Mouse (Mus musculus): ENCODE results near the gene Tmed11. TPM values are rescaled to one million over a fixed set of nuclear protein-coding genes. Genes with fewer than 3 reads are reported as not detected.
"Not testable (repeated sequence)": the region's sequence is repeated elsewhere in the genome, so short reads cannot be mapped to it uniquely, and the experiment has no call there.

Tmed11 gene
- polyA plus RNA-seq, 1 experiment, result not detected

- Histone ChIP-seq H3K79me3 (ENCODE audit: low read depth) (no peaks in the 10 kb centered on the region), H3ac (ENCODE audit: control insufficient read depth, insufficient read length, low read depth) (no peak within 1 kb of the TSS), H3K79me2 (ENCODE audit: control insufficient read depth, insufficient read depth) (no peaks in the 10 kb centered on the region), H3K27me3 (ENCODE audit: control insufficient read depth, insufficient read depth, insufficient read length) (no peaks in the 10 kb centered on the region), H3K36me3 (ENCODE audit: control insufficient read depth, insufficient read depth) (no peaks in the 10 kb centered on the region), H3K4me3 (ENCODE audit: insufficient read depth, poor library complexity, severe bottlenecking) (no peak within 1 kb of the TSS)
- TF ChIP-seq MAX (IDR thresholded peaks at IDR 0.05) (no peak), FOSL1 (IDR thresholded peaks at IDR 0.05; ENCODE audit: insufficient read depth, low read length, poor library complexity, severe bottlenecking) (no peak), CTCF (IDR thresholded peaks at IDR 0.05; ENCODE audit: control insufficient read depth, insufficient read depth, insufficient read length) (no peak), CEBPB (IDR thresholded peaks at IDR 0.05; ENCODE audit: low read depth) (no peak), MYOD1 (IDR thresholded peaks at IDR 0.05; ENCODE audit: control insufficient read depth, insufficient read length, low read depth) (no peak), USF1 (IDR thresholded peaks at IDR 0.05; ENCODE audit: low read depth) (no peak), MYOG (IDR thresholded peaks at IDR 0.05; ENCODE audit: control insufficient read depth, extremely low read depth, insufficient read length) (no peak)
Observed at GRCm38 (mm10) chr5:108774630-108775306, 20.4 kb downstream of the Tmed11 start, which contains the start of gene Rnf212. Rnf212 (minus strand) TSS chr5:108774982.

GRCm38 (mm10) chr5:108760002-108760401, 35.2 kb downstream of the Tmed11 start:
- Histone ChIP-seq H3K79me3 (ENCODE audit: low read depth) (no peaks in the 10 kb centered on the region), H3K27me3 (ENCODE audit: control insufficient read depth, insufficient read depth, insufficient read length) (no peaks in the 10 kb centered on the region), H3ac (ENCODE audit: control insufficient read depth, insufficient read length, low read depth) (no peak overlapping the region), H3K4me3 (ENCODE audit: insufficient read depth, poor library complexity, severe bottlenecking) (no peak overlapping the region), H3K36me3 (ENCODE audit: control insufficient read depth, insufficient read depth) (no peaks in the 10 kb centered on the region), H3K79me2 (ENCODE audit: control insufficient read depth, insufficient read depth) (no peaks in the 10 kb centered on the region)
- TF ChIP-seq USF1 (IDR thresholded peaks at IDR 0.05; ENCODE audit: low read depth) (no peak), FOSL1 (IDR thresholded peaks at IDR 0.05; ENCODE audit: insufficient read depth, low read length, poor library complexity, severe bottlenecking) (no peak), MYOD1 (IDR thresholded peaks at IDR 0.05; ENCODE audit: control insufficient read depth, insufficient read length, low read depth) (no peak), MYOG (IDR thresholded peaks at IDR 0.05; ENCODE audit: control insufficient read depth, extremely low read depth, insufficient read length) (no peak), CTCF (IDR thresholded peaks at IDR 0.05; ENCODE audit: control insufficient read depth, insufficient read depth, insufficient read length) (no peak), MAX (IDR thresholded peaks at IDR 0.05) (no peak)

- no peak overlapping the region for H3ac ChIP-seq (ENCODE audit: control insufficient read depth, insufficient read length, low read depth)
- H3K79me2 ChIP-seq (ENCODE audit: control insufficient read depth, insufficient read depth), result no peaks in the 10 kb centered on the region
- H3K27me3 ChIP-seq (ENCODE audit: control insufficient read depth, insufficient read depth, insufficient read length), result no peaks in the 10 kb centered on the region
- no peak overlapping the region for H3K4me3 ChIP-seq (ENCODE audit: insufficient read depth, poor library complexity, severe bottlenecking)
- TF ChIP-seq FOSL1 (IDR thresholded peaks at IDR 0.05; ENCODE audit: insufficient read depth, low read length, poor library complexity, severe bottlenecking), result no peak
- TF ChIP-seq MYOD1 (IDR thresholded peaks at IDR 0.05; ENCODE audit: control insufficient read depth, insufficient read length, low read depth), result no peak
- no peak for TF ChIP-seq MYOG (IDR thresholded peaks at IDR 0.05; ENCODE audit: control insufficient read depth, extremely low read depth, insufficient read length)
- no peak for TF ChIP-seq MAX (IDR thresholded peaks at IDR 0.05)
- no peak for TF ChIP-seq CTCF (IDR thresholded peaks at IDR 0.05; ENCODE audit: control insufficient read depth, insufficient read depth, insufficient read length)
- no peaks in the 10 kb centered on the region for H3K79me3 ChIP-seq (ENCODE audit: low read depth)
- H3K36me3 ChIP-seq (ENCODE audit: control insufficient read depth, insufficient read depth), result no peaks in the 10 kb centered on the region
Observed at GRCm38 (mm10) chr5:108758396-108758795, 36.8 kb downstream of the Tmed11 start.

GRCm38 (mm10) chr5:108751258-108751657, 43.9 kb downstream of the Tmed11 start:
- not testable (repeated sequence) for H3ac ChIP-seq (ENCODE audit: control insufficient read depth, insufficient read length, low read depth); H3K79me2 ChIP-seq (ENCODE audit: control insufficient read depth, insufficient read depth); H3K27me3 ChIP-seq (ENCODE audit: control insufficient read depth, insufficient read depth, insufficient read length); H3K36me3 ChIP-seq (ENCODE audit: control insufficient read depth, insufficient read depth); H3K4me3 ChIP-seq (ENCODE audit: insufficient read depth, poor library complexity, severe bottlenecking); H3K79me3 ChIP-seq (ENCODE audit: low read depth)

GRCm38 (mm10) chr5:108750328-108751210, 44.6 kb downstream of the Tmed11 start:
- Histone ChIP-seq H3K27me3 (ENCODE audit: control insufficient read depth, insufficient read depth, insufficient read length) (no peaks in the 10 kb centered on the region), H3K36me3 (ENCODE audit: control insufficient read depth, insufficient read depth) (no peaks in the 10 kb centered on the region), H3ac (ENCODE audit: control insufficient read depth, insufficient read length, low read depth) (no peak overlapping the region), H3K79me2 (ENCODE audit: control insufficient read depth, insufficient read depth) (no peaks in the 10 kb centered on the region), H3K4me3 (ENCODE audit: insufficient read depth, poor library complexity, severe bottlenecking) (no peak overlapping the region), H3K79me3 (ENCODE audit: low read depth) (no peaks in the 10 kb centered on the region)
- TF ChIP-seq MYOG (IDR thresholded peaks at IDR 0.05; ENCODE audit: control insufficient read depth, extremely low read depth, insufficient read length) (no peak), CEBPB (IDR thresholded peaks at IDR 0.05; ENCODE audit: low read depth) (no peak), MAX (IDR thresholded peaks at IDR 0.05) (no peak), MYOD1 (IDR thresholded peaks at IDR 0.05; ENCODE audit: control insufficient read depth, insufficient read length, low read depth) (no peak), FOSL1 (IDR thresholded peaks at IDR 0.05; ENCODE audit: insufficient read depth, low read length, poor library complexity, severe bottlenecking) (no peak), CTCF (IDR thresholded peaks at IDR 0.05; ENCODE audit: control insufficient read depth, insufficient read depth, insufficient read length) (no peak), USF1 (IDR thresholded peaks at IDR 0.05; ENCODE audit: low read depth) (no peak)
